Mouse (Mus musculus): ENCODE data around the gene Fxyd2.

The Fxyd2 gene

DNA sequence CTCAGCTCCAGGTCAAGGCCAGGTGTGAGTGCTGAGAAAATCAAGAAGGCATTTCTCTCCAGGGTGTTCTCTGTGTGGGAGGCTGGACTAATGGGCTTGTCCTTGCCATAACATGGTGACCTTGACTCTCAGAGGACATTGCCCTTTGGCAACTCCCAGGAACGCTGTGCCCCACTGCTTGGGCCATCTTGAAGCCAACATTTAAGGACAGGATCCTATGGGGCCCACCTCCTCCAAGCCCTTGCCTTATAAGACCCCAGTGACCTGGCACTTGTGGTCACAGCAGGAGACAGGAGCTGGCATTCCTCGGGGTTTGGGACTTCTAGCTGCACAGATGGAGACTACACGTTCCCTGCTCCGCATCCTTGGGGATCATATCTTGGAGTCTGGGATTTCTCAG is at the start of gene Fxyd2:
Fxyd2 (plus strand) TSS at position 236 of the 400 bp plus-strand sequence.
- DNase-seq (ENCODE audit: low read depth, low spot score): no peak

DNA sequence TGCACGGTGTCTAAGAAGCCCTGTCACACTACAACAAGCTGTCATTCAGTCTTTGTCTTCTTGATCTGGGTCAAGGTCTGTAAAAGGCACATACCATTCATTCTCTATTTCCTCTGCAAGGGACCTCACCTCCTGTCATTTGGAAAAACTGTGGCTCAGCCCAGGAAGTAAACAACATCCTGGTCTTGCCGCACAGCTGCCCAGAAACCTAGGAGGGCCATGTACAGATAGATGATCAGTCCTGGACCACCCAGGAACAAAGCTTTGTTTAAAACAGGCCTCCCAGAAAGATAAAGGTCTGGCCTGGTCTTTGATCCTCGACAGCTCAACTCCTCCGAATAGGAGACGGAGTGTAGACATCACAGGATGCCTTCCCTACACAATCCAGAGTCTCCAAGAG is 49.6 kb upstream of the Fxyd2 start:
- no peak for DNase-seq (ENCODE audit: low read depth, low spot score)

DNA sequence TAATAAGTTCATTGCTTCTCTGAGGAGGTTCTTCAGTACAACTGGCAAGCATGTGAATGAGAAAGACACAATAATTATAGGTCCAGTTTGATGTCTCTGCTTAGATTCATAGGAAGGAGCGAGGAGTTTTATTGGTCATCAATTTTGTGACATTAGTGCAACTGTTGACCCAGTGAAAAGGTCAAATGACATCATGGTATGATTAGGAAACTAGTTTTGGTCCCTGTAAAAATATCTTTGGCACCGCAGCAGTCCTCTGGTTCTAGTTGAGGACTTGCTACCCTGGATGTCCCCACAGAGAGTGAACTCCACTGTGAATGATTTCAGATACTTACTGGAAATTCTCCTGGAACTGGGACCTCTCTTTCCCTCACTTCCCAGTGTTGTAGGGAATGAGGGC is 44.3 kb upstream of the Fxyd2 start:
- no peak for DNase-seq (ENCODE audit: low read depth, low spot score)

DNA sequence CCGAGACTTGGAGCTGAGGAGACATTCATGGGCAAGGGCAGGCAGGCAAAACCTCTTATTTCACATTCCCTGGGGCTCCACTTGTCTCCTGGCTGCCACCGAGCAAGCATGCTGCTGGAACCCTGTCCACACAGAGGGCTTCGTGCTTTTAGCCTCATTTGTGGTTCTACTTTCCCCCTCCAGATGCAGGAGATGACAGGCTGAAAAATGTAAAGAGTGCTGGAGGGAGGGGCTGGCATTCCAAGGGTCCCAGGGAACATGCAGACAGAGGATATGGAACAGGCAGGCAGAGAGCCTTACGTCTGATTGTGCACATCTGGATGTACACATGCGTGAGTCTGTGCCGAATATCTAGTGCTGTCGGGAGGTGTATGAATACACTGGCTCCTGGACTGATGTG is 41.1 kb upstream of the Fxyd2 start:
- no peak for DNase-seq (ENCODE audit: low read depth, low spot score)

DNA sequence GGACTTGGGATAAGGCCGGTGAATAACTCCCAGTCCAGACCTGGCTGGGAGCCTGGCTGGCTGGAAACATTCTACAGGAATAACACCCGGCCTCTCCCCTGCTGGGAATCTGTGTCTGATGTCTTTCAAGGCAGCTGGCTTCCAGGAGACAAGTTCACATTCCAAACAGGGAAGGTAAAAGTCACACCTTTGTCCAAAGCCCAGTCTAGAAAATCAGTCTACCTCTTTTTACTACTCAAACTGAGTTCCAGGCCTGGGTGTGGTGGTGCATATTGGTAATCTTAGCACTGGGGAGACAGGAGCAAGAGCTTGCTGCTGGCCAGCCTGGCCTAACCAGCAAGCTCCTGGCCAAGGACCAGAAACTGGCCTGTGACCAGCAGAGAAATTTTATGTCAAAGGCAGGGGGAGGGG is 37.4 kb upstream of the Fxyd2 start:
- DNase-seq (ENCODE audit: low read depth, low spot score): no peak

DNA sequence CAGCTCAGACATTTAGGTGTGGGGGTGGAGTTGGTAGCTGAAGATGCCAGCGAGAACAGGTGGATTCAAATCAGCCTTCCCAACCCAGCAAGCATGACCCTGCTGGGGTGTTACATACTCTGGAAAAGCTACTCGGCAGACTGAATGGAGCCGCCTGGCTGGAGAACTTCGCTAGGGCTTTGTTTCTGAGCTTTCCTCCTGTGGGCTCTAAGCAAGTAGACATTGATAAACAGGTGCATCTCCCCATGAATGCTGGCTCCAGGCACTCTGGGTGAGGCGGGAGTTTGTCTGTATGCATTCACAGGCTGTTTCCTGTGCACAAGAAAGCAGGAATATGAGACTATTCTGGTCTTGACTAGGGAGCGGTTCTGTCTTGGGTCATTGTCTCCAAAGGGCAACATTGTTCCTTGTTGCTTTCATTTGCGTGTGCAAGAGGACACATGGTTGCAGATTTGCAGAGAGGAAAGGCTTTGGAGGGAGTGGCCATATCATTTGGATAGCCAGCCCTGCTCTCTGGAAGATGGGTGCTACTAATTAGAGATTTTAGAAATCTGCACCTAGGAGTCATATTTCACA is 35.7 kb upstream of the Fxyd2 start:
- DNase-seq (ENCODE audit: low read depth, low spot score): no peak

DNA sequence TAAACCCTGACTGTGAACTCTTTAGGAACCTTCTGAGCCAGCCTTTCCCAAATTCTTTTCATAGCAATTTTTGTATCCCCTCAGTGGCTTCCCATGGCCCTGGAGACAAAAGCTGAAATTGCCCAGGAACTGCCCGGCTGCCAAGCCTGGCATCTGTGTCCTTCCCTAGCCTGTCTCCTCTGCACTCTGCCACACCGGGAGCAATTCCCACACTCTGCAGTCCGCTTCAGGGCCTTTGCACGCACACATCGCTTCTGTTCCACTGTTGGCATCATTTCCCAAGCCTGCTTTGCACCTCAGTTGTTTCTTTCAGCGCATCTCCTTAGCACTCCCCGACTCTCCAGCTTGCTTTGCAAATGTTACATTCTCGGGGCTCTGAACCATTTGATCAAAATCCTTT is 31.8 kb upstream of the Fxyd2 start:
- DNase-seq (ENCODE audit: low read depth, low spot score): no peak

DNA sequence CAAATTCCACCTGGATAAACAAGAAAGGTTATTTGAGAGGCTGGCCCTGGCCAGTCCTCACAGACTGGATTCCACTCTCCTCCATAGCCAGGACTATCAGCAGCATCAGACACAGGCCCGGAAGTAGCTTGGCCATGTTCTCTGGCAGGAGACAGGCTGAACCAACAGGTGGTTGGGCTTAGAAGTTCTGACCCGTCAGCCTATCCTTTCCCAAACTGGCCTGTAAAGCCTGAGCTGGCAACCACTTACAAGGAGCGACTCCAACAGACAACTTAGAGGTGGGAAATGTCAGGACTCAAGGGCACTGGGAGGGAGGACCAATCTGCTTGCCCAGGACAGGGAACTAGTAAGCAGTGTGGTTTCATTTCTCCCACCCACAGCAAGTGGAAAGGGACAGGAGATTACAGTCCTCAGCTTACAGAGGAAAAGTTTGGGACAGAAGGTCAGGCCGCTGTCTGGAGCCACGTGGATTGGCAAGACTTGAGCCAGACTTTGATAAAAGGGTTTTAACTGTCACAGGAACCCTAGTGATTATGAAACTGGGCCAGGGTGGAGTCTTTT is 31.0 kb upstream of the Fxyd2 start:
- DNase-seq (ENCODE audit: low read depth, low spot score): no peak

DNA sequence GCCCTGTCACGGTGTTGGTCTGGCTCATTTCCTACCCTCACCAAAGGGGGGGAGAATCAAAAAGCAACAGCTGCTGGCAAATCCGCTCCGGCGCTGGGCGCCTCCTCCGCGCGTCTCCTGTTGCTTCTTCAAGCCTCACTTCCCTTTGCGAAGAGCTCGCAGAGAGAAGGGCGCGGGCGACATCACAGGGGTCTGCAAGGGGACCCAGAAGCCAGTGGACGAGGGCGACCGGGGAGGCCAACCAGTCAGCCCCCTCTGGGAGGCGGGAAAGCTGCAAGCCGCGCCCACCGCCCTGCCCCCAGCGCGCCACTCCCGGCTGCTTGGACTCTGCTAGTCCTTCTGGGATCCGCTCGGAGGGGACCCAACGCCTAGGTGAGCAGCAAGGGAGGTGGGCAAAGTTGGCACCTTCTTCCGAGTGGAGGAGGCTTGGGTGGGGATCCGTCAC is 29.3 kb upstream of the Fxyd2 start, which contains the start of gene Fxyd6:
Fxyd6 (plus strand) TSS at position 69 of the 445 bp plus-strand sequence.
- no peak for DNase-seq (ENCODE audit: low read depth, low spot score)

DNA sequence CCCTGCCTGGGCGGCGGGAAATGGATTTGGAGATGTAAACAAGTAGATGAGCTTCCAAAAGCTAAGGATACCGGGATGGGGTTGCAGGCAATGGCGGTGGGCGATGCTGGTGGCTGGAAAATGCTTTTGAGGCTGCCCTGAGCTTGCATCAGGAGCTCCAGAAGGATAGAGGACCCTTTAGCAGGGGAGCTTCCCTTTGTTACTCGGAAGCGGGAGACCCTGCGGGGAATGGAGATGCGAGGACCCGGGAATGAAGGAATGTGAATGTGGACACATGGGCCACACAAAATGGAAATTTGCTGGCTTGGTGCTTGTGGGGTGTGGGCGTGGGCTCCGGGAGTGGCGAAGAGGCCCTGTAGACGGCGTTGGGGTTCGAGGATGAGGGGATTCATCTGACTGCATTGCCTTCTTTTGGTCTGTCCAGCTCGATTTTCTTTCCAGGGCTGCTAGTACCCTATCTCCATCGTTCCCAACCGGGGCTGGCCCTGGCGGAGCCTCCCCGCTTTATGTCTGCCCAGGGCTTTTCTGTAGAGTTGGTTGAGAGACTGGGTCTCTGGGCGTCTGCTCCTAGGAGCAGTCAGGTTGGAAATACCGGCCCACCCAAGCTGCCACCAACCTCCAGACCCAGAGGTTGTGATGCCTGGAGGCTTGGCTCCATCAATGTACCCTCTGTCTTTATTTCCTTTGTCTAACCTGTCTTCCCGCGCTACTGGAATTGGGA is 28.7 kb upstream of the Fxyd2 start:
- no peak for DNase-seq (ENCODE audit: low read depth, low spot score)

DNA sequence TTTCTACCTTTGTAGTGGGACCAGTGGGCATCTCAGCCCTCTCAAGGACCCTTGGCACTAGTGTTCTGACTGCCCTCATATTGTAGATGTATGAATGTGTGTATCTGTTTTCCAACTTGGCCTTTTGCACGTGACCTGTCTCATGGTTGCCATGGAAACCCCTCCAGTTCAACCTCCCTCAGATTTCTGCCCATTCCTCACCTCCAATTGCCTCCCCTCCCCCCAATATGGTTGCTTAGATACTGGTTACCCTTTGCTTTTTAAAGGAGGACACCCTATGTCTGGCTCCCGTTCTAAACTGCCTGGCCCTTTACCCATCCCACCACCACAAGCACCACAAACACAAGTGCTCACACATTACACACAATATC is 28.1 kb upstream of the Fxyd2 start:
- DNase-seq (ENCODE audit: low read depth, low spot score): no peak

DNA sequence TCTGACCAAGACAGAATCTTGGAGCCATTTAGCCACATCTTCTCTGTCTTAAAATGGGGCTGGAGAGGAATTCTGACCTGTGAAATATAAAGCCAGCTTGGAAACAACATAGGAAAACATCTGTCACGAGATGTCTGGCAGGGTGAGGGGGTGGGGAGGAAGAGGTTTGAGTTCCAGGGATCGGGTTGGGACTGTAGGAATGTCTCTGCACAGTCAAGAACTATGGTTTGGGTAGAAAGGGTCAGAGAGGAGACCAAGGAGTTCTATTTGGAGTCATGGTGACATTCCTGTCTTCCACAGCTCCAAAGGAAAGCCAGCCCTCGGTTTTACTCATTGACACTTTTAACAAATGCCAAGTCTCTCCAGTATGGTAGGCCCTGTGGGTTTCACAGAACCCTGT is 25.6 kb upstream of the Fxyd2 start:
- DNase-seq (ENCODE audit: low read depth, low spot score): no peak

DNA sequence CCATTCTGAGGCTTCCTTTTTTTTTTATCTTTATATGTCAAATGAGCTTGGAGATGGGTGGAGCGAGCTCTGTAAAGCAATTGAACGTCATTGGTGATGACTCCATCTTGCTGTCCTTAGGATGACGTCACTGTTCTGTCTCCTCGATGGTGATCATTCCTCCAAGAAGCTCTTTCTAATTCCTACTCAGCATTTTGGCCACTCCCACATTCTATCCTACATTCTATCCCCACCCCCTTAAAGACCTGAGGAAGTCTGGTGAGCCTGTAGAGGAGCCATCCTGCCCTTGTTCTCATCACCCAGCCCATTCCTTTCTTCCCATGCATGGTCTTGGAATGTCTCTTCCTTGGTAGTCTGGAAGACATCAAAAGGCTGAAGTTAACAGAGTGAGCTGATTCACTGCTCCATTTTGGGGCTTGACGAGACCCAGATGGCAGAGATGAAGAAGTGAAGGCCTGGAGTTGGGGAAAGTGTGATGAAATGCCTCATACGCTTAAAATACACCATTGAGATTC is 24.4 kb upstream of the Fxyd2 start:
- DNase-seq (ENCODE audit: low read depth, low spot score): no peak

DNA sequence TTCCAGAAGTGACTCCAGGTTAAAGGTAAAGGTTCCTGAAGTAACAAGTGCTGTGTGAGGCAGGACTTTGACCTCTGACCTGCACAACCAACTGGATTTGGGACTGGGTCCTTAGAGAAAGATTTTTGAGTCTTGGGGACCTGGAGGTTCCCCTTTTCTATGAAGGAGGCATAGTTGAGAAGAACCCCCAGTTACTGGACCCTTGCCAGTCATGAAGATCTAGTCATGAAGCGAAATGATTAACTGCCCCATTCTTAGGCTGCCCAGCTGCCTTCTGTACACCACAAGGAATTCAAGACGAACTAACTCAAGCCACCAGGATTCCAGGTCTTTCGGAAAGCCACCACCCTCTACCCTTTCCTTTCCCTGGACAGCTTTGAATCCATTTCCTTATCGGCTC is 23.0 kb upstream of the Fxyd2 start:
- no peak for DNase-seq (ENCODE audit: low read depth, low spot score)

DNA sequence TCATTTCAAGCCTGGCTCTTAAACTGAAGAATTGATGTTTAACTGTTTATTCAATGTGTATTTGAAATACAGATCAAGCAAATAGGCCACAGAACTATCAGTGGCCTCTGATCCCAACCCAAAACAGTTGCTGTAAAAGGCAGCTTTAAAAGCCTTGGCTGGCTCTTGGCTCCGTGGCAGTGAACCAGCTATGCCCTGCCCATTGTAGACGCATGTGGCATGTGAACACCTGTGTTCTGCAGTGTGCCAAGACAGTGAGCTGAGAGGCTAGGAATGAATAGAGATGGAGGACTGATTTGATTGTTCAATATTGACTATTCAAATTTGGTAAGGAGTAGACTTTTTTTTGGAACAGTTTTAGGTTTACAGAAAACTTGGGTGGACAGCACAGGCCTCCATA is 22.6 kb upstream of the Fxyd2 start:
- DNase-seq (ENCODE audit: low read depth, low spot score): no peak

DNA sequence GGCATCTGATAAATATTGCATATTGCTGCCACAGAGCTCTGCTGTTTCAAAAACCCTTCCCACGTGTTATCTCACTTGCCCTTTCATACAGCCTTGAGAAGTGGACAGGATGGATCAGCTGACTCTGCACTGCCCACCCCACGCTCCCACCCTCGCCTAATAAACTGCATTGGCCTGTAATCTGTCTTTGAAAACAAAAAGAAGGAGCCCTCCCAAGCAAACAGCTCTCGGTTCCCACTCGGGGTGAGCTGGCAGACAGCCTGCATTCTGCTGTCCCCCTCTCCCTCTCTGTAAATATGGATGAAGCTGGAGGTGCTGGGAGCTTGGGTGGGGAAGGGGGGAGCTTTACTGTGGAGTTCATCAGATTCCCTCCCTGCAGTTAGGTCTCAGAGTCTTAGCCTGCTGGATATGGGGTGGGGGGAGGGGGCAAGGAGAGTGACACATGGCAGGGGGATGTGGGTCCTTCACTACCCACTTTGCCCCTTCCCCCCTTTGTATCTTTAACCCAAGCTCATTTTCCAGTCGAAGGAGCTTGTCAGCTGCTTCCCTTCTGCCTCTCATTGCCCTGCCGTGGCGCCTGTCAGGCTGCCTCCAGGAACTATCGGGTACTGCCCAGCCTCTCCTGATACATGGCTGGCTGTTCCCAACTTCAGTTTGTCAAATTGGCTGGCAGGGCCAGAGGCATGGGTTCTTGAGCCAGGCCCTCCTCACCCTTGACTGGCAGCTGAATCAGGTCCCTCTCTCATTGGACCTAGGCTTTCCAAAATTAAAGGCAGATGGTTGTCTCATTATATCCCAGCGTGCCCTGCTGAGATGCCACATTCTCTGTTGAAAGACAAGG is 18.8 kb upstream of the Fxyd2 start:
- DNase-seq (ENCODE audit: low read depth, low spot score): no peak

DNA sequence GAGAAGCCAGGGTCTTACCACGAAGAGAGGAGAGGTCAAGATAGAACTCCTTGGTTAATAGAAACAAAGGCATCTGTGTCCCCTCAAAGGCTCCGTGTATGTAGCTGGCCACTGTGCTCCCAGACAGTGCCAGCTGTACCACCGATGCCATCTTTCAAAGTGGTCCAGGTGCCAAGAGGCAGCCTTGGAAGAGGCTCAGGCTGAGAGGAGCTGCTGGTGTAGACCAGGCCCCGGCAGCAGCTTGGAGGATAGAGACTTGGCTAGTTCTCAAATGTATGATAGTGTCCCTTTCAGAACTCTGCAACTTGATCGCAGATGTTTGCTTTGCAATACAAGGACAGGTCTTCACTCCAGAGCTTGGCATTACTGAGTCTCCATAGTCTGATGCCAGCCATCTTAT is 17.1 kb upstream of the Fxyd2 start:
- DNase-seq (ENCODE audit: low read depth, low spot score): no peak

DNA sequence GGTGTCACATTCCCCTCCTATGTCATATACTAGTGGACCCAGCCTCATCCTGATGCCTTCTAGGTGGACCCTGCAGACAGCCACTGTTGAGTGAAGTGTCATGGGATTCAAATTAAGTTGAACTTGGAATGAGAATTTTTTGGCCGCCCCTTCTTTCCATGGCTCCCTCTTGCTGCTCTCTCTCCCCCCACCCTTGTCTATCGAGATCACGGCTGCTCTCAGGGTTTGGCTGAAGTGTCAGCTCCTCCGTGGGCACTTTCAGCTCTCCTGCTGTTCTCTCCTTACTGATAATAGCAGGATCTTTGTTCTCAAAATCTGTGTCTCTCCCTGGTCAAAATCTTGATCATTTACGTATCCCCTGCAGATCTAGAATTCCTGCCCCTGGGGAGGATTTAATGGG is 16.6 kb upstream of the Fxyd2 start:
- DNase-seq (ENCODE audit: low read depth, low spot score): no peak

DNA sequence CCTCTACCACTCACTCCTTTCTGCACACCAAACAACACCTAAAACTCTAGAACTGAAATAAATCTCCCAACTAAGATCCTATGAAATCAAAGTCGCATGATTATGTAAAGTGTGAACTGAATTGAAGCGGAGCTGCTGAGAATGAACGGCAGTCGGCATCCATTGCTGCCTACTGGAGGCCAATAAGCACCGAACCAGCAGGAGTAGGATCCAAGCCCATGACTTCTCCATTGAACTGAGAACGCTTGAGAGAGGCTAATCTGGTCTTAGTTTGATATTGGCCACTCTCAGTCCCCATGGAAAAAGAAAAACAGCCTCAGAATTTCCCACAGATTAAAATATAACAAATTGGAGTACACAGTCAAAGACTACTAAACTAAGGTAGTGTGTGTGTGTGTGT is 15.6 kb upstream of the Fxyd2 start:
- DNase-seq (ENCODE audit: low read depth, low spot score): no peak

DNA sequence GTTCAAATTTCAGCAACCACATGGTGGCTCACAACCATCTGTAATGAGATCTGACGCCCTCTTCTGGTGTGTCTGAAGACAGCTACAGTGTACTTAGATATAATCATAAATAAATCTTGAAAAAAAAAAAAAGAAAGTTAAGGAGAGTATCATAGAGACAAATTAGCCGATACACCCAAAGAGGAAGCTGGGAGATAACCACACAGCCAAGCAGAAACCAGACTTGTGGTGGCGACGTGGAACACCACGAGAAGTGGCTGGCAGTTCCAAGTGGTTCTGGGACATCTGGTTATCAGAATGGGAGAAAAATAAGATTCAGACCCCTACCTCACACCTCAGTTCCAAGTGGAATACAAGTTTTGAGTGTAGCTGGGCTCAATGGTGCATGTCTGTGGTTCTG is 12.8 kb upstream of the Fxyd2 start:
- DNase-seq (ENCODE audit: low read depth, low spot score): no peak

DNA sequence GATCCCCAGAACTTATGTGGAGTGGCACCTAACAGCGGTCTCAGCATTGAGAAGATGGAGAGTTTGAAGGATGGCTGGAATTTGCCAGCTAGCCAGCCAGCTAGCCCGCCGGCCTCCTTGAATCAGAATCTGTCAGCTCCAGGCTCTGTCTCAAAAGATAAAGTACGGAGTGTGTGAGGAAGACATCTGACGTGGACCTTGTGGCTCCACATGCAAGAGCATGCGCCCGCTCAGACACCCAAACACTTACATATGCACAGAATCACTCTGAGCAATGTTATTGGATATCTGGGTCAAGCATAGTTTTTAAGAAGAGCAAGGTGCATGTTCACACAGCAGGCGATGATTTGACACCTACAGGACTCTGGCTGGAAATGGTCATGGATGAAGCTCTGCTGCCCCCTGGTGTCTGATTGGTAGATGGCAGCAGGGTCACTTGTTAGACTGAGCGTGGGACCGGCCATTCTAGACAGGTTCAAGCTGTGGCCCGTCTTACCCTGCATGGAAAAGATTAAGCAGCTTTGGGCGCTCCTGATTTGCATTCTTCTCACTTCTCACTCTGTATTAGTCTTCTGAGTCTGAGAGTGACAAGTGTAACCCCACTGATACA is 11.0 kb upstream of the Fxyd2 start:
- peak; percentile 17 for DNase-seq (ENCODE audit: low read depth, low spot score)

DNA sequence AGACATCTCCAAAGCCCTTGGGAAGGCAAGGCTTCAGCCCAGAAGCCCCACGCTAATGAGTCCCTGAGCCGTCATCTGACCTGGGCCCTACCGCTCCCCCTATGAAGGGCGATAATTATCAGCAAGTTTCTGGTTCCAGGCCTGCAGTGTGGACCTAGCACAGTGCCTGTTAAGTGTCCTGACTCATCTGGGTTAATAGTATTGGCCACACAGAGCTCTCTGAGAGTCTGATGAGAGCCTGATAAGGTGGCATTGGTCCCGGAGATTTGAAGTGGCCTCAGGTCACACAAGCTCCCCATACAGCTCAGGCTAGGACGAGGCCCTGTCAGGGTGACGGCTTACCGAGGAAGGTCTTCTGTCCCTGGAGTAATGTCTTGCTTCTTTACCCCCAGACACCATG is 9.9 kb upstream of the Fxyd2 start:
- DNase-seq (ENCODE audit: low read depth, low spot score): no peak
